In the genomic region with DNA sequence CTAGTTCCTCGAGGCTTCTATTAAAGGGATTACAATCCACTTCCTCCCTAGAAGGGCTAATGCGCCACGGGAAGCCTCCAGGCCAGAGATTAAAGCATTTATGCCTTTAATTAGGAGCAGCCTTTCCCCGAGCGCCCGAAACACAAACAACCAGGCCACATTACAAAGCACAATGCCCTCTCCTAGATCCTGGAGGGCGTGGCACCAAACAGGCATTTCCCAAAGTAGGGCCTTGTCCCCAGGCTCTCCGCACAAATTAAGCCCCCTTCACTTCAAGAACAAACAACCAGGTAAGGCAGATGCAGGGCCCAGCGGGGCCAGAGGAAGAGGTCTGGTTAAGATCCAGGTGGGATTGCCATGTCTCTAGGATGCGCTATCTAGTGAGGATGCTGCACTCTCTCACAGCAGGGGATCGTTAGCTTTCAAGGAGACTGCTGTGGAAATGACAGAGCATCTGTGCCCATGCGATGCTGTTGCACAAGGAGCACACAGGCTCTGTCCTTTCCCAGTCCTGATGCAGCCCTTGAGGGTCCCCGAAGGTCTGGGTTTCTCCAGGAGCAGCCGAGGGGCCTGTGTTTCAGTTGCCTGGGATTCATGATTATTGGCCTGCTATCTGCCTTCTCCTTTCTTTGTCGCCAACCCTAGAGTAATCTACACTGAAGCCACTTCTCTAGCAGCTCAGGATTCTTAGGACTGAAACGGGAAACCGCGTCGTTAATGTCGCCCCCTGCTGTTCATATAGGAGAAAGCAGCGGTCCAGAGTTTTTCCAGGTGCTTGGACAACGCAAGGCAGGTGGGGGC, we compare ENCODE assay signal across 9 mouse cellular contexts. TPM values are rescaled to one million over a fixed set of nuclear protein-coding genes. Genes with fewer than 3 reads are reported as not detected.
DNase-seq lines count a peak whose midpoint lies in the region; ATAC-seq and TF ChIP-seq lines count a peak whose summit lies in the region.
"Had no signal": no experiment of that assay in that cellular context is flagged by ENCODE, and none has a peak within 500 bp of the region (broad histone marks: within the 10 kb centered on the region; RNA-seq: fewer than 3 reads in every experiment).

No protein-coding gene starts in this region.

- no peak for ATAC-seq in heart, embryonic 15.5 days (replicated peaks; ENCODE audit: insufficient number of reproducible peaks, insufficient read depth, low FRiP score, low read depth)
- ATAC-seq in liver, postnatal 0 days: no peak
- peak; percentile 86 for ATAC-seq in neural tube, embryonic 15.5 days (ENCODE audit: low FRiP score)

- no peak overlapping the region for H3K4me3 ChIP-seq in CH12.LX (replicated peaks in 1 of 3; ENCODE audit: low read depth in 2 of 3, low read length in 2 of 3, poor library complexity in 1 of 3)
- H3K4me3 ChIP-seq in heart, embryonic 15.5 days: peak overlapping the region; percentile 24; the same call in 1 of the 2 replicates
- no peak overlapping the region for H3K4me3 ChIP-seq in liver, postnatal 0 days (ENCODE audit: low read depth, low read length)
- H3K4me3 ChIP-seq in neural tube, embryonic 15.5 days (replicated peaks): peak overlapping the region; percentile 23

- 9% methylated on average over 22 of the region's 22 CpGs for WGBS in heart, embryonic 15.5 days
- WGBS in liver, postnatal 0 days (ENCODE audit: insufficient replicate concordance): 16% methylated on average over 22 of the region's 22 CpGs
- WGBS in neural tube, embryonic 15.5 days: 3% methylated on average over 22 of the region's 22 CpGs

- H3K4me2 ChIP-seq in CH12.LX (ENCODE audit: insufficient read depth, low read depth, poor library complexity, severe bottlenecking): no peak overlapping the region; the same call in 1 of the 2 replicates
- H3K4me2 ChIP-seq in heart, embryonic 15.5 days: peak overlapping the region; percentile 52
- 0 out of 2 replicates have a peak overlapping the region, but pooled peaks have one; percentile 40 for H3K4me2 ChIP-seq in liver, postnatal 0 days (ENCODE audit: low read depth, low read length)
- H3K4me2 ChIP-seq in neural tube, embryonic 15.5 days: peak overlapping the region; percentile 54

- H3K9ac ChIP-seq in CH12.LX (ENCODE audit: insufficient read depth, low read depth): no peak overlapping the region
- H3K9ac ChIP-seq in heart, embryonic 15.5 days: no peak overlapping the region
- H3K9ac ChIP-seq in liver, postnatal 0 days (replicated peaks): no peak overlapping the region
- peak overlapping the region; percentile 38; the same call in 1 of the 2 replicates for H3K9ac ChIP-seq in neural tube, embryonic 15.5 days (replicated peaks)

- H3K4me1 ChIP-seq in CH12.LX (ENCODE audit: control insufficient read depth in 1 of 2, insufficient read depth in 2 of 2): peaks cover 7 to 13% of the 10 kb centered on the region in 2 experiments
- 0 out of 2 replicates have a peak, but pooled peaks cover 3% of the 10 kb centered on the region for H3K4me1 ChIP-seq in heart, embryonic 15.5 days (replicated peaks)
- H3K4me1 ChIP-seq in liver, postnatal 0 days (ENCODE audit: insufficient read depth): no peaks in the 10 kb centered on the region
- H3K4me1 ChIP-seq in neural tube, embryonic 15.5 days: peaks cover 10% of the 10 kb centered on the region

- dilution Hi-C loops in CH12.LX (cut with MboI; ENCODE audit: extremely low pct_ligation_motif_present, extremely low pct_unique_long_range_greater_than_20kb, low sequenced_read_pairs): no loop called here

- TF ChIP-seq EP300 in CH12.LX (IDR thresholded peaks at IDR 0.05; ENCODE audit: low read length): no peak
- TF ChIP-seq EP300 in liver, postnatal 0 days (IDR thresholded peaks at IDR 0.05; ENCODE audit: low read depth): no peak

- peak; percentile 50 for DNase-seq in CH12.LX (ENCODE audit: extremely low read depth)
- DNase-seq in adrenal gland, adult 2 months: peak; percentile 19
- peak; percentile 43 for DNase-seq in embryo, embryonic 11.5 days (ENCODE audit: low read depth, low spot score)
- DNase-seq in kidney, postnatal 10 days: peak; percentile 47
- DNase-seq in liver, postnatal 0 days: peak; percentile 39
- DNase-seq in yolk sac, embryonic 10.5 days (ENCODE audit: low spot score): peak; percentile 18

- in situ Hi-C loops in CH12.LX (cut with MboI; ENCODE audit: low pct_ligation_motif_present, low pct_unique_long_range_greater_than_20kb, low sequenced_read_pairs): no loop called here

- no peak overlapping the region for H3K27ac ChIP-seq in CH12.LX (ENCODE audit: insufficient read depth, low read depth)
- no peak overlapping the region for H3K27ac ChIP-seq in heart, embryonic 15.5 days
- no peak overlapping the region for H3K27ac ChIP-seq in liver, postnatal 0 days (ENCODE audit: low read depth)
- peak overlapping the region; percentile 69 for H3K27ac ChIP-seq in neural tube, embryonic 15.5 days (replicated peaks)

- peak; percentile 65 for TF ChIP-seq RAD21 in CH12.LX (IDR thresholded peaks at IDR 0.05; ENCODE audit: low read depth, low read length)

- TF ChIP-seq CTCF in CH12.LX (conservative IDR thresholded peaks at IDR 0.05 in 1 of 2, IDR thresholded peaks at IDR 0.05 in 1 of 2; ENCODE audit: low read depth in 2 of 2, low read length in 2 of 2): peak; percentile 71 to 85
- peak; percentile 78 for TF ChIP-seq CTCF in liver, postnatal 0 days (IDR thresholded peaks at IDR 0.05; ENCODE audit: low read depth)

- H3K36me3 ChIP-seq in CH12.LX (replicated peaks in 1 of 2; ENCODE audit: control insufficient read depth in 1 of 2, insufficient read depth in 1 of 2, low read length in 1 of 2): no peaks in the 10 kb centered on the region
- H3K36me3 ChIP-seq in heart, embryonic 15.5 days: no peaks in the 10 kb centered on the region
- no peaks in the 10 kb centered on the region for H3K36me3 ChIP-seq in liver, postnatal 0 days (replicated peaks; ENCODE audit: insufficient read depth, low read length)
- no peaks in the 10 kb centered on the region for H3K36me3 ChIP-seq in neural tube, embryonic 15.5 days

- H3K9me3 ChIP-seq in CH12.LX (replicated peaks; ENCODE audit: low read length): no peaks in the 10 kb centered on the region
- H3K9me3 ChIP-seq in heart, embryonic 15.5 days (replicated peaks): no peaks in the 10 kb centered on the region
- no peaks in the 10 kb centered on the region for H3K9me3 ChIP-seq in liver, postnatal 0 days (ENCODE audit: low read length)
- no peaks in the 10 kb centered on the region for H3K9me3 ChIP-seq in neural tube, embryonic 15.5 days (replicated peaks)

- H3K79me2 ChIP-seq in CH12.LX (replicated peaks; ENCODE audit: control insufficient read depth, extremely low read depth, insufficient read depth, poor library complexity, severe bottlenecking): no peaks in the 10 kb centered on the region

- no peaks in the 10 kb centered on the region for H3K27me3 ChIP-seq in CH12.LX (replicated peaks)
- peaks cover 10% of the 10 kb centered on the region; the same call in 1 of the 2 replicates for H3K27me3 ChIP-seq in heart, embryonic 15.5 days
- H3K27me3 ChIP-seq in liver, postnatal 0 days (ENCODE audit: insufficient read depth, low read length): peaks cover 6% of the 10 kb centered on the region; the same call in 1 of the 2 replicates
- H3K27me3 ChIP-seq in neural tube, embryonic 15.5 days (replicated peaks): no peaks in the 10 kb centered on the region

- TF ChIP-seq POLR2A in CH12.LX (IDR thresholded peaks at IDR 0.05; ENCODE audit: low read depth, low read length): no peak

TF ChIP-seq in CH12.LX, 34 proteins besides CTCF, POLR2A, EP300 and RAD21 (continues in another document):
- TF ChIP-seq POLR2AphosphoS2 (IDR thresholded peaks at IDR 0.05; ENCODE audit: low read depth, low read length): no peak
- TF ChIP-seq ZC3H11A (IDR thresholded peaks at IDR 0.05; ENCODE audit: low read depth, low read length): peak; percentile 17; the same call in 1 of the 2 replicates
- no peak for TF ChIP-seq SIN3A (IDR thresholded peaks at IDR 0.05; ENCODE audit: low read length)
- TF ChIP-seq TBP (conservative IDR thresholded peaks at IDR 0.05; ENCODE audit: low read depth, low read length): no peak
- TF ChIP-seq HCFC1 (IDR thresholded peaks at IDR 0.05; ENCODE audit: low read depth, low read length): no peak
- no peak for TF ChIP-seq NRF1 (IDR thresholded peaks at IDR 0.05; ENCODE audit: low read depth, low read length)
- no peak for TF ChIP-seq ZNF384 (IDR thresholded peaks at IDR 0.05; ENCODE audit: low read depth, low read length)
- no peak for TF ChIP-seq ZMIZ1 (IDR thresholded peaks at IDR 0.05; ENCODE audit: low read depth, low read length)
- peak; percentile 84 for TF ChIP-seq SMC3 (IDR thresholded peaks at IDR 0.05; ENCODE audit: low read depth, low read length)
- TF ChIP-seq MXI1 (IDR thresholded peaks at IDR 0.05; ENCODE audit: low read depth, low read length): no peak
- no peak for TF ChIP-seq ZKSCAN1 (IDR thresholded peaks at IDR 0.05; ENCODE audit: borderline replicate concordance, low read depth, low read length)
- TF ChIP-seq MAX (IDR thresholded peaks at IDR 0.05; ENCODE audit: low read length): no peak
- no peak for TF ChIP-seq PAX5 (IDR thresholded peaks at IDR 0.05; ENCODE audit: low read length)
- TF ChIP-seq USF1 (IDR thresholded peaks at IDR 0.05; ENCODE audit: low read depth, low read length): no peak
- no peak for TF ChIP-seq BHLHE40 (IDR thresholded peaks at IDR 0.05; ENCODE audit: low read depth, low read length)
- no peak for TF ChIP-seq KAT2A (IDR thresholded peaks at IDR 0.05; ENCODE audit: insufficient replicate concordance, low read length)
- no peak for TF ChIP-seq ETS1 (conservative IDR thresholded peaks at IDR 0.05; ENCODE audit: low read depth, low read length)
- no peak for TF ChIP-seq JUN (IDR thresholded peaks at IDR 0.05; ENCODE audit: insufficient read depth, low read depth, low read length)
- no peak for TF ChIP-seq GABPA (IDR thresholded peaks at IDR 0.05; ENCODE audit: insufficient replicate concordance, low read depth, low read length)

RNA-seq across cellular contexts. Expression of gene Tex37, which starts 2.7 kb away (rescaled TPM):
- not detected in 2 replicates for total RNA-seq in CH12.LX (2012; rRNA removed)
- total RNA-seq in CH12.LX (2014; rRNA removed): not detected in 2 replicates
- polyA plus RNA-seq in CH12.LX (2012; ENCODE audit: insufficient read length, low read depth): not detected in 2 replicates
- not detected for total RNA-seq in adrenal gland, adult 2 months (2021)
- polyA plus RNA-seq in adrenal gland, adult 2 months (2012; rRNA removed): not detected in 2 replicates
- not detected in 2 replicates for polyA plus RNA-seq in heart, embryonic 15.5 days (2015; fragmentation: Nextera tagmentation; extraction: Ambion mirVana)
- not detected in 2 replicates for polyA plus RNA-seq in liver, postnatal 0 days (2015; fragmentation: Nextera tagmentation; extraction: Ambion mirVana)
- polyA plus RNA-seq in neural tube, embryonic 15.5 days (2015; fragmentation: Nextera tagmentation; extraction: Ambion mirVana): not detected in 2 replicates
- total RNA-seq: left cerebral cortex, adult 8-10 months had no signal

RNA-seq across cellular contexts. Expression of gene Foxi3, which starts 34.9 kb away (rescaled TPM):
- not detected in 2 replicates for total RNA-seq in CH12.LX (2012; rRNA removed)
- total RNA-seq in CH12.LX (2014; rRNA removed): not detected in 2 replicates
- not detected in 2 replicates for polyA plus RNA-seq in CH12.LX (2012; ENCODE audit: insufficient read length, low read depth)
- total RNA-seq in adrenal gland, adult 2 months (2021): not detected
- polyA plus RNA-seq in adrenal gland, adult 2 months (2012; rRNA removed): not detected in 2 replicates
- polyA plus RNA-seq in heart, embryonic 15.5 days (2015; fragmentation: Nextera tagmentation; extraction: Ambion mirVana): not detected in 2 replicates
- not detected in 2 replicates for polyA plus RNA-seq in liver, postnatal 0 days (2015; fragmentation: Nextera tagmentation; extraction: Ambion mirVana)
- not detected in 2 replicates for polyA plus RNA-seq in neural tube, embryonic 15.5 days (2015; fragmentation: Nextera tagmentation; extraction: Ambion mirVana)
- total RNA-seq: left cerebral cortex, adult 8-10 months had no signal

Comparison
In these comparisons a context has a peak if more than half of its experiments do, and no peak if none do; other contexts are left out.
1. H3K4me3 ChIP-seq: peak in heart, embryonic 15.5 days (single experiment) and neural tube, embryonic 15.5 days (single experiment); none in CH12.LX (0 of 3) and liver, postnatal 0 days (single experiment).
2. Peak in every context shown above with its lines, with median percentiles within 50 percentile points of each other: DNase-seq.